Mouse (Mus musculus) myocyte (in vitro differentiated cells): ENCODE data around the gene Fbn1. TPM values are rescaled to one million over a fixed set of nuclear protein-coding genes. Genes with fewer than 3 reads are reported as not detected.

Source experiments
- H3K27me3 ChIP-seq: one replicate; pipeline ENCODE4 v1.6.1; 2011; ENCODE audit not compliant: control insufficient read depth, insufficient read depth, insufficient read length
- H3K36me3 ChIP-seq: one replicate; pipeline ENCODE4 v1.6.1; 2011; ENCODE audit not compliant: control insufficient read depth, insufficient read depth
- H3K4me2 ChIP-seq: one replicate; pipeline ENCODE4 v1.6.1; 2011; ENCODE audit warnings: low read depth, control low read depth
- H3K4me3 ChIP-seq: one replicate; pipeline ENCODE4 v1.5.1; 2011; ENCODE audit warnings: mild to moderate bottlenecking, control low read depth, moderate library complexity
- H3K79me2 ChIP-seq: one replicate; pipeline ENCODE4 v1.6.1; 2011; ENCODE audit not compliant: control insufficient read depth, insufficient read depth
- H3ac ChIP-seq: one replicate; pipeline ENCODE4 v1.6.1; 2011; ENCODE audit not compliant: control insufficient read depth, insufficient read length
- CEBPB ChIP-seq: IDR thresholded peaks from 2 replicates; pipeline ENCODE4 v1.6.1; 2011; ENCODE audit warnings: mild to moderate bottlenecking, moderate library complexity; ENCODE audit not compliant: poor library complexity, insufficient read depth, severe bottlenecking
- E2F4 ChIP-seq: IDR thresholded peaks from one replicate; pipeline ENCODE4 v1.6.1; 2011; ENCODE audit warnings: mild to moderate bottlenecking, control low read depth, moderate library complexity; ENCODE audit not compliant: insufficient read depth
- MAX ChIP-seq: IDR thresholded peaks from one replicate; pipeline ENCODE4 v1.6.1; 2011; ENCODE audit warnings: low read depth, mild to moderate bottlenecking, control low read depth
- MYOD1 ChIP-seq, 3 experiments: IDR thresholded peaks; one replicate each; pipeline ENCODE4 v1.6.1; 2011; ENCODE audit warnings: control low read depth in 2 of 3, low read depth in 2 of 3, mild to moderate bottlenecking in 2 of 3, moderate library complexity in 1 of 3; ENCODE audit not compliant: insufficient read length in 2 of 3, control insufficient read depth in 1 of 3
- MYOG ChIP-seq, 3 experiments: IDR thresholded peaks; one replicate each; pipeline ENCODE4 v1.6.1; 2011; ENCODE audit warnings: control low read depth in 2 of 3, low read depth in 2 of 3, mild to moderate bottlenecking in 2 of 3; ENCODE audit not compliant: insufficient read length in 2 of 3, control insufficient read depth in 1 of 3, insufficient read depth in 1 of 3
- POLR2A ChIP-seq: IDR thresholded peaks from one replicate; pipeline ENCODE4 v1.6.1; 2011; ENCODE audit warnings: low read depth, mild to moderate bottlenecking, control low read depth, moderate library complexity; ENCODE audit not compliant: insufficient read length
- POLR2AphosphoS2 ChIP-seq: IDR thresholded peaks from one replicate; pipeline ENCODE4 v1.6.1; 2011; ENCODE audit warnings: low read depth, control low read depth; ENCODE audit not compliant: insufficient read length
- REST ChIP-seq: IDR thresholded peaks from one replicate; pipeline ENCODE4 v1.6.1; 2011; ENCODE audit warnings: mild to moderate bottlenecking, control low read depth, moderate library complexity; ENCODE audit not compliant: insufficient read depth, insufficient read length
- SRF ChIP-seq: IDR thresholded peaks from one replicate; pipeline ENCODE4 v1.6.1; 2011; ENCODE audit warnings: low read depth; ENCODE audit not compliant: control insufficient read depth, insufficient read length
- TCF12 ChIP-seq: IDR thresholded peaks from one replicate; pipeline ENCODE4 v1.6.1; 2011; ENCODE audit warnings: mild to moderate bottlenecking, control low read depth; ENCODE audit not compliant: poor library complexity, insufficient read depth, severe bottlenecking
- TCF3 ChIP-seq: IDR thresholded peaks from one replicate; pipeline ENCODE4 v1.6.1; 2011; ENCODE audit warnings: low read depth, control low read depth; ENCODE audit not compliant: insufficient read length
- USF1 ChIP-seq: IDR thresholded peaks from one replicate; pipeline ENCODE4 v1.6.1; 2011; ENCODE audit warnings: low read depth, mild to moderate bottlenecking, control low read depth, moderate library complexity
- polyA plus RNA-seq: library from polyadenylated mRNA; unstranded; fragments of >200 nt; fragmentation: generic; extraction: Trizol; gene quantifications from one replicate; pipeline ENCODE4 v1.2.1, GENCODE M21; 2012; ENCODE audit warnings: missing spikeins

Fbn1 gene
- polyA plus RNA-seq, 1 experiment, result 125 TPM

DNA sequence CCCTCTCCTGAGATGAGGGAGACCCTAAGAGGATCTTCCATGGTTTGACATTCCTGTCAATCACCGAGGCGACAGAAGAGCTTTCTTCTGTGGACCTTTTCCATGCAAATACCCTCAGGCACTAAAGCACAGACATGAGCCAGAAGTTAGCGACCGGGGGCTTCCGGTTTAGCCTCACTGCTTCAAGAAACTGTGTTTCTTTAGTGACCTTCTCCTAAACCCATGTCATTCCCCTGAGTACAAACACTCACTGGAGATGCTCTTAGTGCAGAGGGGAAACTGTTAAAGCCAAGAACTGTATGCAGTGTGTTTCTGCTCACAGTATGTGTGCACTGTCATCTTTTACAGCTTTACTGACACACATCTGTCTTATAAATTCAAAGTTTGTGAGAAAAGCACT lies 131.9 kb downstream of the Fbn1 start:
- Histone ChIP-seq H3K36me3 (peaks cover 43% of the 10 kb centered on the region), H3K79me2 (no peaks in the 10 kb centered on the region), H3K4me3 (no peak overlapping the region), H3K4me2 (no peak overlapping the region), H3ac (no peak overlapping the region), H3K27me3 (no peaks in the 10 kb centered on the region)
- no peak for TF ChIP-seq SRF
- TF ChIP-seq REST, result no peak
- no peak for TF ChIP-seq POLR2A
- no peak for TF ChIP-seq E2F4
- TF ChIP-seq MAX, result no peak
- TF ChIP-seq USF1, result no peak
- no peak for TF ChIP-seq CEBPB
- TF ChIP-seq TCF12, result no peak
- no peak for TF ChIP-seq MYOG (IDR thresholded peaks at IDR 0.05; ENCODE audit: control insufficient read depth in 1 of 3, insufficient read depth in 1 of 3, insufficient read length in 2 of 3, low read depth in 2 of 3)
- no peak for TF ChIP-seq TCF3
- TF ChIP-seq POLR2AphosphoS2, result no peak
- TF ChIP-seq MYOD1 (IDR thresholded peaks at IDR 0.05; ENCODE audit: control insufficient read depth in 1 of 3, insufficient read length in 2 of 3, low read depth in 2 of 3), result no peak

DNA sequence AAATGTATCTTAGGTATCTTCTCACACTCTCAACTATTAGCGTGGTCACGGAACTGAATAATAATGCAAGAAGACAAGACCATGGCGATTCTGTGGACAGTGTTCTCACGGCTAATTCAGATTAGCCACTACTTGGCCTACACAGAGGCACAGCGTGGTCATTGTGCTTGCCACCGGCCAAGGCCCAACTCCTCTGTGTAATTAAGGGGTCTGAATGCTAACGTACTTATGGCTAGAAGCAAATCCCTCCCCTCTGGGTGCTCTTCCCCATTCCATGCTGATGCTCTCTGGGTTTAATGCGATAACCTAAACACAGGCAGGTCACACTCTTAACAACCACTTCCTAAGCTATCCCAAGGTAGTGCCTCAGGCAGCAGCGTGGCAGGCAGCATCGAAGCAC lies 132.5 kb downstream of the Fbn1 start:
- Histone ChIP-seq H3K27me3 (no peaks in the 10 kb centered on the region), H3ac (no peak overlapping the region), H3K4me2 (no peak overlapping the region), H3K36me3 (peaks cover 44% of the 10 kb centered on the region), H3K79me2 (no peaks in the 10 kb centered on the region), H3K4me3 (no peak overlapping the region)
- TF ChIP-seq REST (no peak), E2F4 (no peak), MYOG (IDR thresholded peaks at IDR 0.05; ENCODE audit: control insufficient read depth in 1 of 3, insufficient read depth in 1 of 3, insufficient read length in 2 of 3, low read depth in 2 of 3) (no peak), USF1 (no peak), POLR2A (no peak), SRF (no peak), TCF3 (no peak), CEBPB (no peak), POLR2AphosphoS2 (no peak), TCF12 (no peak)

DNA sequence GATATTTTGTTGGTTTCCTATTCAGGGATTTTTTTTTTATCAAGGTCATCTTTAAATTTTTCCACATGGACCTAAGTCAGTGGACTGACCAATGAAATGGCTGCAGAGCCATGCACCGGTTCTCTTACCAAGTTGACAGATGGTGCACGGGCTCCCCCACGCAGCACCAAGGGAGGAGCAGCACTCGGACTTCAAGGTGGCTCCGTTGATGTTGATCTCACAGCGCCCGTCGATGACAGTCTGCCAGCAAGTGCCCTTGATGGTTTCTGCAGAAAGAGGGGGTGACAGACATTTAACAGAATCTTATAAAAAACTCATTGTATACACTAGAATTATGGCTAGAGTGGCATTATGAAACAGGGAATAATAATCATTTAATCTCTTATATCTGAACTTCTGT lies 138.1 kb downstream of the Fbn1 start:
- no peak overlapping the region for H3K4me3 ChIP-seq
- H3K79me2 ChIP-seq, result no peaks in the 10 kb centered on the region
- peaks cover 56% of the 10 kb centered on the region for H3K36me3 ChIP-seq
- peak overlapping the region; percentile 58 for H3K4me2 ChIP-seq
- H3K27me3 ChIP-seq, result no peaks in the 10 kb centered on the region
- no peak overlapping the region for H3ac ChIP-seq
- TF ChIP-seq MYOD1 (IDR thresholded peaks at IDR 0.05; ENCODE audit: control insufficient read depth in 1 of 3, insufficient read length in 2 of 3, low read depth in 2 of 3) (no peak), MAX (no peak), TCF3 (no peak), SRF (no peak), MYOG (IDR thresholded peaks at IDR 0.05; ENCODE audit: control insufficient read depth in 1 of 3, insufficient read depth in 1 of 3, insufficient read length in 2 of 3, low read depth in 2 of 3) (no peak), REST (no peak), TCF12 (no peak)

DNA sequence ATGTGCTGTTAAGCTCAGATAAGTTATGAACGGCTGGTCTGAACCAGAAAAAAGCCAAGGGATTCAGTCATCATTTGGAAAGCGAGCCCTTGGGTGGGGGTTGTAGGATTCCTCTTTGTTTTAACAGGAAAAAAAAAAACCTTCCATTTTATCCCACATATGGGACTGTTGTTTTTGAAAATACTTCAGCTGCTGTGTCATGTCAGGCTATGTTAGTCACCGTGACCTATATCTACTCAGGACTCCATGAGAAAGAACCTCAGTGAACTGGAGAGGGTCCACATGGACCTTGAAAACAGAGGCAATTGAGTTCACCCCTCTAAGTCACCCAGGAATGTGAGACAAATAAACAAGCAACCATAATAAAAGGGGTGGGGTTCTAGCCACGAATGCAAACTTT lies 139.2 kb downstream of the Fbn1 start:
- no peak overlapping the region for H3K4me3 ChIP-seq
- H3K79me2 ChIP-seq, result no peaks in the 10 kb centered on the region
- H3K4me2 ChIP-seq, result peak overlapping the region; percentile 58
- TF ChIP-seq CEBPB (no peak), MYOD1 (IDR thresholded peaks at IDR 0.05; ENCODE audit: control insufficient read depth in 1 of 3, insufficient read length in 2 of 3, low read depth in 2 of 3) (peak in 1 of 3 experiments; percentile 47)
- H3ac ChIP-seq, result no peak overlapping the region
- H3K27me3 ChIP-seq, result no peaks in the 10 kb centered on the region
- peaks cover 56% of the 10 kb centered on the region for H3K36me3 ChIP-seq

DNA sequence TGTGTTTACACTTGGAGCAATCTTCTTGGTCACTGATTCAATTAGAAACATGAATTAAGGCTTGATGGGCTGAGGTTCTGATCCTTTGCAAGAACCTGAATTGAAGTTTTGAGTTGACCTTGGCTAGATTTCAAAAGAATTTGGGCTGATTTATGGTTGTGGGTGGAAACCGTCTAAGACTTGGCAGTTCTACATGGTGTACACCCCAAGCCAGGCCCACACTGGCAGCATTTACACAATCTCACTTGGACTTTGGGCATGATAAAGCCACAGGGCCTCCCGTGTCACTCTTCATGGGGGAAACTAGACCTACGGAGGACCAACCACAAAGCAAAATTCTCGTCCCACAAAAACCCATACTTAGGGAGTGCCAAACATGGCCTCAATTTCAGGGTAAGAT lies 146.1 kb downstream of the Fbn1 start:
- H3K27me3 ChIP-seq, result no peaks in the 10 kb centered on the region
- no peak overlapping the region for H3ac ChIP-seq
- no peaks in the 10 kb centered on the region for H3K79me2 ChIP-seq
- H3K36me3 ChIP-seq, result peaks cover 61% of the 10 kb centered on the region
- TF ChIP-seq TCF3 (no peak), MYOD1 (IDR thresholded peaks at IDR 0.05; ENCODE audit: control insufficient read depth in 1 of 3, insufficient read length in 2 of 3, low read depth in 2 of 3) (no peak), SRF (no peak), CEBPB (0 out of 2 replicates have a peak, but pooled peaks have one; percentile 38), REST (no peak), USF1 (no peak)
- H3K4me3 ChIP-seq, result no peak overlapping the region
- no peak overlapping the region for H3K4me2 ChIP-seq

DNA sequence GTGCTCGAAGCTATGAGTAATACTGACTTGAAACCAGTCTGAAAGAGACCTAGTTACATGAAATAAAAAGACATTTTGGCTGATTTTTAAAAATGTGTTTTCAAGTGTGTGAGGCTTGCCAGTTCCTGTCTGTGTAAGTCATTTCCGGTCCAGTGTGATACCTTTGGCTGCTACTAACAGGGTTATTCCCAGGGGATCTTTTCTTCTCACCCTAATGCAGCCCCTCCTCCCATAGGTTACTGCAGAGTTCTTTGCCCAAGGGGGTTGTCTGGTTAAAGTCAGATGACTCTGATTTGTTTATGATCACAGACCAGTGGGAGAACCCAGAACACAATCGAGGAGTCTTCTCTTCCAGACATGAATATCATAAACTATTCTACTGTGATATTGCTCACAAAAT lies 151.3 kb downstream of the Fbn1 start:
- Histone ChIP-seq H3K79me2 (no peaks in the 10 kb centered on the region), H3K27me3 (no peaks in the 10 kb centered on the region), H3K4me2 (no peak overlapping the region), H3K36me3 (peaks cover 59% of the 10 kb centered on the region), H3K4me3 (no peak overlapping the region), H3ac (no peak overlapping the region)
- TF ChIP-seq SRF, result no peak
- no peak for TF ChIP-seq POLR2A
- TF ChIP-seq TCF12, result no peak
- TF ChIP-seq POLR2AphosphoS2, result no peak
- no peak for TF ChIP-seq MAX
- no peak for TF ChIP-seq TCF3
- TF ChIP-seq MYOD1 (IDR thresholded peaks at IDR 0.05; ENCODE audit: control insufficient read depth in 1 of 3, insufficient read length in 2 of 3, low read depth in 2 of 3), result no peak
- no peak for TF ChIP-seq E2F4
- TF ChIP-seq USF1, result no peak
- TF ChIP-seq MYOG (IDR thresholded peaks at IDR 0.05; ENCODE audit: control insufficient read depth in 1 of 3, insufficient read depth in 1 of 3, insufficient read length in 2 of 3, low read depth in 2 of 3), result no peak
- no peak for TF ChIP-seq CEBPB
